Mouse (Mus musculus) stomach, embryonic 16.5 days (tissue): ENCODE results near the gene Gm28539. TPM values are rescaled to one million over a fixed set of nuclear protein-coding genes. Genes with fewer than 3 reads are reported as not detected.
A peak's percentile ranks its signal among the peaks of the same experiment; 100 is the strongest.
"Not testable (repeated sequence)": the region's sequence is repeated elsewhere in the genome, so short reads cannot be mapped to it uniquely, and the experiment has no call there.

ENCODE experiments used
- ATAC-seq: fragments of 200-750 bp; cut with Nextera tagmentation; 2 replicates; pipeline ENCODE4 v1.8.0; 2017; ENCODE audit warnings: moderate number of reproducible peaks, moderate TSS enrichment; ENCODE audit not compliant: insufficient read depth, low FRiP score
- H3K27ac ChIP-seq: fragments of 300-500 bp; sonication (generic); 2 replicates; pipeline ENCODE4 v1.5.1; 2014; ENCODE audit warnings: low read length
- H3K27me3 ChIP-seq: fragments of 300-500 bp; sonication (generic); 2 replicates; pipeline ENCODE4 v1.6.1; 2014; ENCODE audit warnings: low read length, control low read depth, mixed read lengths; ENCODE audit not compliant: control insufficient read depth, insufficient read depth
- H3K36me3 ChIP-seq: fragments of 300-500 bp; sonication (generic); 2 replicates; pipeline ENCODE4 v1.6.1; 2014; ENCODE audit warnings: low read length; ENCODE audit not compliant: control insufficient read depth, insufficient read depth
- H3K4me1 ChIP-seq: fragments of 300-500 bp; sonication (generic); 2 replicates; pipeline ENCODE4 v1.6.1; 2014; ENCODE audit warnings: low read length, control low read depth, mixed read lengths; ENCODE audit not compliant: control insufficient read depth, insufficient read depth
- H3K4me2 ChIP-seq: fragments of 300-500 bp; sonication (generic); 2 replicates; pipeline ENCODE4 v1.6.1; 2014; ENCODE audit warnings: low read depth, low read length, mixed read lengths
- H3K4me3 ChIP-seq: fragments of 300-500 bp; sonication (generic); replicated peaks from 2 replicates; pipeline ENCODE4 v1.5.1; 2014; ENCODE audit warnings: mild to moderate bottlenecking, low read length
- H3K9ac ChIP-seq: fragments of 300-500 bp; sonication (generic); 2 replicates; pipeline ENCODE4 v1.6.1; 2014; ENCODE audit warnings: low read length
- H3K9me3 ChIP-seq: fragments of 300-500 bp; sonication (generic); replicated peaks from 2 replicates; pipeline ENCODE4 v1.6.1; 2016; ENCODE audit warnings: low read length, control low read depth; ENCODE audit not compliant: control insufficient read depth
- WGBS: fragments of 180-500 bp; shearing (Covaris S2); extraction: QIAGEN DNeasy Blood & Tissue Kit; methylation state at CpG from one replicate; pipeline ENCODE4 v1.1.7; 2014; 5-methylcytosine and 5-hydroxymethylcytosine counted together
- polyA plus RNA-seq: library from polyadenylated mRNA; unstranded; fragments of >200 nt; fragmentation: Nextera tagmentation; extraction: Ambion mirVana; gene quantifications from 2 replicates; pipeline ENCODE4 v1.2.1, GENCODE M21; 2015

The Gm28539 gene
- polyA plus RNA-seq, 1 experiment from 2014 or later: not detected

DNA sequence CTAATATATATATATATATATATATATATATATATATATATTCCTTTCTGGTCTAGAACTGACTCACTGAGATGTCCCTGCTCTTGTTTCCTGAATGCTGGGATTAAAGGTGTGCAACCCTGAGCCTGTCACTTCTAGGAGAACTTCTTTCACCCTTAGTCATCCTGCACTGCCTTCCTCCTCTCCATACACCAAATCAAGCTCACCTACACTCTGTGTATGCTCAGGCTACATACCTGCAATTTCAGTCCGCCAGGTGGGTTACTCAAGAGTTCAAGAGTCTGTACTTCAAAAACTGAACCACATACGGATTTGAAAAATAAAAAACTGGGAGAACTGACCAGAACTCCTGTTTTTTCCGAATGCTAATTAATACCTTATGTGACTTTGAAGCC is 314 bp upstream of the Gm28539 start:
- no peaks in the 10 kb centered on the region for H3K27me3 ChIP-seq
- 0 out of 2 replicates have a peak, but pooled peaks cover 2% of the 10 kb centered on the region for H3K36me3 ChIP-seq
- H3K9ac ChIP-seq: no peak overlapping the region
- H3K4me3 ChIP-seq: peak overlapping the region; percentile 71
- peak; percentile 64; the same call in 1 of the 2 replicates for ATAC-seq
- WGBS: 25% methylated on average over 3 of the region's 3 CpGs
- peaks cover 4% of the 10 kb centered on the region; the same call in 1 of the 2 replicates for H3K4me1 ChIP-seq
- H3K9me3 ChIP-seq: no peaks in the 10 kb centered on the region
- H3K4me2 ChIP-seq: peak overlapping the region; percentile 64
- no peak overlapping the region for H3K27ac ChIP-seq

DNA sequence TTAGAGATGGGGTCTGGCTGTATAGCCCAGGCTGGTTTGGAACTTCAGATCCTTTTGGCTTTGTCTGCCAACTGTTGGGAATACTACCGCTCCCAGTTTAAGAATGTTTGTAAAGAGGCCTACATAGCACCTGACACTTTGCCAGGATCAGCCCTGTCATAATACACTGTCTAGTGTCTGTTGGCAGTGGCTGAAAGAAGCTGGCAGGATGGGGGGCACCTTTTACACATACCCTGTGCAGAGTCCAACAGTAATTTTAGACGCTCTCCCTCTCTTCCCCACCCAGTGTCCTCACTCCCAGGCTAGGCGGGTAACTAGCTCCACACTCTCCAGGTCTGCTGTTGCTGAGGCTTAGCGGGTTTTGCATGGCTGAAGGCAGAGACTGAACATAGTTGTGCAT is 2.0 kb downstream of the Gm28539 start:
- 90% methylated on average over 4 of the region's 4 CpGs for WGBS
- Histone ChIP-seq H3K4me1 (peaks cover 4% of the 10 kb centered on the region; the same call in 1 of the 2 replicates), H3K27me3 (no peaks in the 10 kb centered on the region), H3K4me3 (no peak overlapping the region), H3K27ac (no peak overlapping the region), H3K9ac (no peak overlapping the region), H3K9me3 (no peaks in the 10 kb centered on the region), H3K36me3 (no peaks in the 10 kb centered on the region), H3K4me2 (no peak overlapping the region)
- no peak for ATAC-seq

DNA sequence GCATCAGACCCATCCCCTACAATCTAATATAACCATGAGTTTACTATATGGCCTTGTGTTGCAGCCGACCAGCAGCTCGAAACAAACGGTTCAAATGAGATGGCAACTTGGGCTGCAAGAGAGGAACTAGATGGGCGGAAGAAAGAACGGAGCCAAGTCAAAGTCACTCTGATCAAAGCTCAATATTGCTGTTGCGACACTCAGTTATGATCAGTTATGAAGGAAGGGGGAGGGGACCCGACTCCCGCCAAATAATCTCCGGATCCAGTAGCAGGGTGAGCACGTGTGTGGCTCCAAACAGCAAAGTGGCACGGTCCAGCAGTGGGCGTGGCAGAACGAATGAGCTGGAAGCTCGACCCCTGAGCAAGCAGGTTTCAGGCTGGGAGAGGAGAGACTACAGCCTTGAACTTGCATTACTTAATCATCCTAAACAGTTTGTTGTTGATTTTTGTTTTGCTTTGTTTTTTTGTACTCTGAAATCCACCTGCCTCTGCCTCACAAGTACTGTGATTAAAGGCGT is 10.0 kb downstream of the Gm28539 start:
- no peak overlapping the region for H3K9ac ChIP-seq
- H3K4me2 ChIP-seq: no peak overlapping the region
- ATAC-seq: no peak
- H3K27ac ChIP-seq: no peak overlapping the region
- no peak overlapping the region for H3K4me3 ChIP-seq
- 82% methylated on average over 15 of the region's 15 CpGs for WGBS
- no peaks in the 10 kb centered on the region for H3K27me3 ChIP-seq
- H3K9me3 ChIP-seq: no peaks in the 10 kb centered on the region
- H3K4me1 ChIP-seq: no peaks in the 10 kb centered on the region
- H3K36me3 ChIP-seq: no peaks in the 10 kb centered on the region

DNA sequence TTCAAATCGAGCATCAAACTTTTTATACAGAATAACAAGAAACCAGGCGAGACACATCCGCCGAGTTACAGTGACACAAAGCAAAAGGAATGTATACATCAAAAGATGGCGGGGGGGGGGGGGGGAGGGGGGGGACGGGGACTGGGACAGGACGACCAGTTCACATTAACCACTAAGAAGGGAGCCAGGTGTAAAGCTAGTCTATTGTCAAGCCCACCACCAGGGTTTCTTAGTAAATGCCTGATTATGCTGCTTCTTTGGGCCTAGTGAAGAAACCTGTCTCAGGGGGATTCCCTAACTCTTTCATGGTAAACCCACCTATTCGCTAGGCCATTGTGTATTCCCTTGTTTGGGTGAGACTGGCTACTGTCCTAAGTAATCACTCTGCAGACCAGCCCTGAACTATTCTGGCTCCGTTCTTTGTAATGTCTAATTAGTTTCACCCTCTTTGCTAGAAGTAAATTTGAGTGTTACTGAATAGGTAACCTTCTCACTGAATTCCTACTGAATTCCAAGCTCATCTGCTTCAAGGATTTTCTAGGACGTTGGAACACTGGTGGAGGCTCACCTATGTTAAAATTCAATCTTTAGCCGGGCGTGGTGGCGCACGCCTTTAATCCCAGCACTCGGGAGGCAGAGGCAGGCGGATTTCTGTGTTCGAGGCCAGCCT is 13.3 kb downstream of the Gm28539 start:
- 87% methylated on average over 15 of the region's 17 CpGs for WGBS
- ATAC-seq, H3K27ac ChIP-seq, H3K4me3 ChIP-seq, H3K4me2 ChIP-seq, H3K36me3 ChIP-seq, H3K4me1 ChIP-seq, H3K9me3 ChIP-seq, H3K27me3 ChIP-seq, H3K9ac ChIP-seq: not testable (repeated sequence)

DNA sequence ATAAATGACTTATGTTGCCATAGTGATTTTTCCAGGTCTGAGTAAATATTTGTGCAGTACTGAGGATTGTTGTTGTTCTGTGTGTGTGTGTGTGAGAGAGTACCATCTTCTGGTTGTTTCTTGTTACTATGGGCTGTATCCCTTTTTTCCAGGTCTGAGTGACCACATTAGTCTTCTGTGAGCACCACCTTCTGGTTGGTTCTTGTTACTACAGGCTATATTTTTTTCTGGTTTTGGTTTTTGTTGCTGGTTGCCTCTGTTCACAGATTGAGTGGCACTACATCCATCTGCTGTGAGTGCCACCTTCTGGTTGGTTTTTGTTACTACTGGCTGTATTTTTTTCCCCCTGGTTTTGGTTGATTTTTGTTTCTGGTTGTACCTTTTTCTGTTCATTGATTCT is 22.2 kb downstream of the Gm28539 start:
- no peaks in the 10 kb centered on the region for H3K9me3 ChIP-seq
- no peak overlapping the region for H3K4me2 ChIP-seq
- H3K36me3 ChIP-seq: no peaks in the 10 kb centered on the region
- H3K4me3 ChIP-seq: no peak overlapping the region
- no peaks in the 10 kb centered on the region for H3K27me3 ChIP-seq
- ATAC-seq: no peak
- no peaks in the 10 kb centered on the region for H3K4me1 ChIP-seq
- H3K9ac ChIP-seq: no peak overlapping the region
- no peak overlapping the region for H3K27ac ChIP-seq

DNA sequence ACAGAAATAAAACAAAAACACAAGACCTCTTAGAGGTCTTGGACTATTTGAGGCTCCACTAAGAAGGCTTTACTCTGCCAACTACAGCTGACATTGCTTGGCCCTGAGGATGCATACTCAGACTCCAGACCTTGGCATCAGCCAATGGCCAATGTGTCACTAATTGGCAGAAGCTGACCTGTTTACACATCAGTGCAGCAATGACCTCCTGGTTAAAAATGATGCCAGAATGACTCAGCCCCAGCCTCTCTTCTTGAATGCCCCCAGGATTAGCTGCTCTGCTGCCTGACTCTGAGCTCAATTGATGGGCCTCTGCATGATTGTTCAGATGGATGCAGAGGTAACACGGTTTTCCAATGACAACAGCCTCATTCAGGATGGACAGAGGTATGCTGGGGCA is 23.8 kb downstream of the Gm28539 start:
- no peaks in the 10 kb centered on the region for H3K9me3 ChIP-seq
- H3K27ac ChIP-seq: no peak overlapping the region
- no peak overlapping the region for H3K4me2 ChIP-seq
- no peak overlapping the region for H3K4me3 ChIP-seq
- H3K27me3 ChIP-seq: no peaks in the 10 kb centered on the region
- no peak for ATAC-seq
- no peak overlapping the region for H3K9ac ChIP-seq
- H3K4me1 ChIP-seq: no peaks in the 10 kb centered on the region
- 55% methylated on average over 1 of the region's 1 CpGs for WGBS
- H3K36me3 ChIP-seq: no peaks in the 10 kb centered on the region

DNA sequence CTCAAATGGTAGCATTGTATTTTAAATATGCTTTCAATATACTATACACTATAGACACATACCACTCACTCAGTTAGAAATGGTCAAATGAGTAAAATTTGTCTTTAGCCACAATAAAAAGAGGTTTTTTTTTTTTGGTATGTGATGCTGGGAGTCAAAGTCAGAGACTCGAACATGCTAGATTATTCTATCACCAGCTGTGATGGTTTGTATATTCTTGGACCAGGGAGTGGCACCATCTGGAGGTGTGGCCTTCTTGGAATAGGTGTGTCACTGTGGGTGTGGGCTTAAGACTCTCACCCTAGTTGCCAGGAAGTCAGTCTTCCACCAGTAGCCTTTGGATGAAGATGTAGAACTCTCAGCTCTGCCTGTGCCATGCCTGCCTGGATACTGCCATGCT is 34.1 kb downstream of the Gm28539 start:
- H3K4me3 ChIP-seq, H3K4me2 ChIP-seq, H3K27ac ChIP-seq, H3K4me1 ChIP-seq, H3K9me3 ChIP-seq, ATAC-seq, H3K27me3 ChIP-seq, H3K9ac ChIP-seq: not testable (repeated sequence)
- H3K36me3 ChIP-seq: peaks cover 12% of the 10 kb centered on the region
- WGBS: 69% methylated on average over 1 of the region's 1 CpGs

DNA sequence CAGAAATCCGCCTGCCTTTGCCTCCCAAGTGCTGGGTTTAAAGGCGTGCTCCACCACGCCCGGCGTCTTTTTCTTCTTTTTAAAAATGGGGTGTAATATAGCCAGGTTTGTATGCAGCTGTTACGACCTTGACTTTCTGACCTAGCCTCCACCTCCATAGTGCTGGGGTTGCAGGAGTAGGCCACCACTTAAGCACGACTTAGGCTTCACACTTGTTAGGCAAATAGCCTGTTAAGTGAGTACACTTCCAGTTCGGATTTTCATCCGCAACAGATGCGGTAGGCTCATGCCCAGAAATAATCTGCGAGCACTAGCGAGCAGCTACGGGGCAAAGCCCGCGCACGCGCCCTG is 39.7 kb downstream of the Gm28539 start:
- no peaks in the 10 kb centered on the region for H3K27me3 ChIP-seq
- H3K9me3 ChIP-seq: no peaks in the 10 kb centered on the region
- H3K36me3 ChIP-seq: peaks cover 14% of the 10 kb centered on the region
- 1% methylated on average over 17 of the region's 17 CpGs for WGBS
- ATAC-seq: no peak; the same call in 1 of the 2 replicates
- H3K4me3 ChIP-seq: peak overlapping the region; percentile 79
- peak overlapping the region; percentile 73 for H3K4me2 ChIP-seq
- peak overlapping the region; percentile 89 for H3K9ac ChIP-seq
- H3K4me1 ChIP-seq: peaks cover 4% of the 10 kb centered on the region
- H3K27ac ChIP-seq: peak overlapping the region; percentile 96

DNA sequence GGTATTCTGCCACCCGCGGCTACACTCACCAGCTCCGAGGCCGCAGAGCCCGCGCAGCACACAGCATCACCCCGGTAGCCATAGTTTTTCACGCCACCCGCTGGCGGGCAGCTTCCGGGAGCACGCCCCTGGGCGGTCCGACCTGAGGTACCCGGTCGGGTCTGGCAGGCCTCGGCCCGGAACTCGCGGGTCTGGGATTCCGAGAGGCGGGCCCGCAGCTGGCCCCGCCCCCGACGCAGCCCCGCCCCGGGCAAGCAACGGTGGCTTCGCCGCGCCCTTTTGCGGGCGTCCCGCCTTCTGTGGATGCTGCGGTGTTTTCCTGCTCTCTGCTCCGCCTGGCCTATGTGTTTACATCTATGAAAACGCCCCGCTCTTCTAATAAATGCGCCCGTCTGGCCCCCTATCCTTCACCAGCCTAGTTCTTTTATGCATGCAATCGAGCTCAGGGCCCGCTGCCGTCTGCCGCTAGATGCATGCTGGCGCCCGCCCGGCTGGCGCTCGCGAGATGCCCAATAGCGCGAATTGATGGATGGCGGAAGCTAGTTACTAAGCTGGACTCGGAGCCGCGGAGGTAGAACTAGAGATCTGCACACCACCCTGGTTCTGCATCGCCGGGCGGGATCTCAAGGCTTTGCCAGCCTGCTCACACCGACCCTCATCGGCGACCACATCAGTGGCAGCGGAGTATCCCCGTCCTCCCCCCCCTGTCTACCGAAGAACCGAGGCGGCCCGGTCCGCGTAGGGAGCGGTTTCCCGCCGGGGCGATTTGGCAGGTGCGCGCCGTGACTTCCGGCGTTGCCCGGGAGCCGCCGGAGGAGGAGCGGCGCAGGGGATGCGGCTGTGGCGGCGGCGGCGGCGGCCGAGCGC is 40.3 kb downstream of the Gm28539 start, which contains the start of the genes Mrpl40 and Hira:
Mrpl40 (minus strand) TSS at position 421 of the 867 bp plus-strand sequence.
Hira (plus strand) TSS at position 596 of the 867 bp plus-strand sequence.
- peak within 1 kb of the TSS; percentile 89 for H3K9ac ChIP-seq
- H3K4me1 ChIP-seq: peaks cover 4% of the 10 kb centered on the region
- H3K4me3 ChIP-seq: peak within 1 kb of the TSS; percentile 79
- no peaks in the 10 kb centered on the region for H3K27me3 ChIP-seq
- H3K9me3 ChIP-seq: no peaks in the 10 kb centered on the region
- WGBS: under 1% methylated on average over 91 of the region's 93 CpGs
- H3K36me3 ChIP-seq: peaks cover 8% of the 10 kb centered on the region
- peak within 1 kb of the TSS; percentile 96 for H3K27ac ChIP-seq
- peak within 1 kb of the TSS; percentile 81 for H3K4me2 ChIP-seq
- ATAC-seq: peak; percentile 95
